Mouse (Mus musculus) left cerebral cortex, adult 8-10 months (tissue): ENCODE results near the gene Hmga1b. TPM values are rescaled to one million over a fixed set of nuclear protein-coding genes. Genes with fewer than 3 reads are reported as not detected.

Source experiments
- total RNA-seq, 4 experiments: library from RNA; stranded (reverse); gene quantifications; 2 replicates each; pipeline ENCODE4 v1.2.4; 2022

Hmga1b gene
- total RNA-seq, 4 experiments from 2014 or later = 23.0 to 43.0 (median 30.6) TPM

Other genes with a start within 250 kb of the Hmga1b start
- under 1 TPM in 1 of 4 experiments, not detected in 3; 0.17 TPM for gene Gcgr, start 232.1 kb upstream of the Hmga1b start, total RNA-seq
- 10 to 100 TPM; 71.6 to 75.9 (median 74.1) TPM for gene Mcrip1, start 213.1 kb upstream of the Hmga1b start, total RNA-seq
- gene Ppp1r27, start 211.7 kb upstream of the Hmga1b start, total RNA-seq = not detected
- 100 to 1,000 TPM; 110 to 142 (median 130) TPM for gene P4hb, start 189.5 kb upstream of the Hmga1b start, total RNA-seq
- 100 to 1,000 TPM; 307 to 323 (median 320) TPM for gene Arhgdia, start 181.2 kb upstream of the Hmga1b start, total RNA-seq
- 10 to 100 TPM; 47.7 to 64.6 (median 51.9) TPM for gene Alyref, start 164.4 kb upstream of the Hmga1b start, total RNA-seq
- 100 to 1,000 TPM in 2 of 4 experiments, 10 to 100 TPM in 2; 98.1 to 101 (median 99.4) TPM for gene Anapc11, start 164.4 kb upstream of the Hmga1b start, total RNA-seq
- gene Npb, start 154.3 kb upstream of the Hmga1b start, total RNA-seq = 1 to 10 TPM in 2 of 4 experiments, not detected in 2; 1.1 to 1.8 TPM
- gene Pcyt2, start 144.9 kb upstream of the Hmga1b start, total RNA-seq = 100 to 1,000 TPM; 109 to 140 (median 124) TPM
- 10 to 100 TPM; 30.5 to 45.3 (median 34.7) TPM for gene Sirt7, start 137.6 kb upstream of the Hmga1b start, total RNA-seq
- gene Mafg, start 129.2 kb upstream of the Hmga1b start, total RNA-seq = 10 to 100 TPM; 66.8 to 77.2 (median 73.1) TPM
- 1 to 10 TPM; 1.5 to 2.3 (median 1.8) TPM for gene Pycr1, start 119.0 kb upstream of the Hmga1b start, total RNA-seq
- gene Myadml2, start 114.6 kb upstream of the Hmga1b start, total RNA-seq = 10 to 100 TPM in 3 of 4 experiments, 1 to 10 TPM in 1; 9.3 to 12.0 (median 10.7) TPM
- gene Notum, start 101.6 kb upstream of the Hmga1b start, total RNA-seq = 1 to 10 TPM; 2.1 to 7.1 (median 4.0) TPM
- 10 to 100 TPM; 57.0 to 64.7 (median 61.2) TPM for gene Aspscr1, start 89.8 kb upstream of the Hmga1b start, total RNA-seq
- gene Cenpx, start 49.1 kb upstream of the Hmga1b start, total RNA-seq = 10 to 100 TPM; 19.2 to 23.3 (median 22.2) TPM
- 10 to 100 TPM; 39.8 to 56.7 (median 51.2) TPM for gene Lrrc45, start 48.9 kb upstream of the Hmga1b start, total RNA-seq
- gene Rac3, start 41.3 kb upstream of the Hmga1b start, total RNA-seq = 10 to 100 TPM; 39.2 to 40.0 (median 39.6) TPM
- 10 to 100 TPM in 2 of 4 experiments, 1 to 10 TPM in 2; 7.9 to 12.9 (median 9.4) TPM for gene Dcxr, start 35.5 kb upstream of the Hmga1b start, total RNA-seq
- gene Cbr2, start 30.7 kb upstream of the Hmga1b start, total RNA-seq = 1 to 10 TPM in 3 of 4 experiments, under 1 TPM in 1; 0.99 to 2.7 (median 1.9) TPM
- gene Rfng, start 21.4 kb downstream of the Hmga1b start, total RNA-seq = 10 to 100 TPM; 49.0 to 56.6 (median 52.3) TPM
- gene Gps1, start 21.5 kb downstream of the Hmga1b start, total RNA-seq = 100 to 1,000 TPM; 142 to 151 (median 146) TPM
- 10 to 100 TPM; 41.4 to 47.9 (median 46.1) TPM for gene Dus1l, start 33.6 kb downstream of the Hmga1b start, total RNA-seq
- gene Fasn, start 61.8 kb downstream of the Hmga1b start, total RNA-seq = 100 to 1,000 TPM; 176 to 199 (median 193) TPM
- gene Ccdc57, start 170.1 kb downstream of the Hmga1b start, total RNA-seq = 1 to 10 TPM; 8.4 to 9.8 (median 9.0) TPM
- 1 to 10 TPM; 3.9 to 9.3 (median 7.8) TPM for gene Slc16a3, start 185.7 kb downstream of the Hmga1b start, total RNA-seq
- 100 to 1,000 TPM; 112 to 116 (median 113) TPM for gene Csnk1d, start 228.5 kb downstream of the Hmga1b start, total RNA-seq